Mouse (Mus musculus) gastrocnemius, adult 18-20 months (tissue): ENCODE data around the gene Asdurf. TPM values are rescaled to one million over a fixed set of nuclear protein-coding genes. Genes with fewer than 3 reads are reported as not detected.

ENCODE experiments used
- total RNA-seq, 2 experiments: library from RNA; stranded (reverse); gene quantifications; 2 replicates each; pipeline ENCODE4 v1.2.3; 2021

Gene Asdurf
- total RNA-seq, 2 experiments from 2014 or later, result 7.4 TPM; not detected in 1

Other genes with a start within 250 kb of the Asdurf start
- gene 1700019A02Rik, start 165.0 kb downstream of the Asdurf start, total RNA-seq, result not detected
- 1 to 10 TPM; 4.0 to 5.2 TPM for gene Pms1, start 55.6 kb downstream of the Asdurf start, total RNA-seq
- 1 to 10 TPM; 7.9 to 8.3 TPM for gene Ormdl1, start 55.5 kb downstream of the Asdurf start, total RNA-seq
- gene Gm28778, start 55.5 kb downstream of the Asdurf start, total RNA-seq, result under 1 TPM; 0.40 to 0.43 TPM
- 10 to 100 TPM; 22.8 to 28.1 TPM for gene Osgepl1, start 39.0 kb downstream of the Asdurf start, total RNA-seq
- gene Gm28551, start within 50 bp of the Asdurf start, total RNA-seq, result under 1 TPM; 0.12 to 0.14 TPM
- 10 to 100 TPM; 62.4 to 65.3 TPM for gene Asnsd1, start 133 bp upstream of the Asdurf start, total RNA-seq